Mouse (Mus musculus) naive thymus-derived CD4-positive, alpha-beta T cell, adult 2 months (primary cell): ENCODE measurements at regions not wholly inside any gene's neighbourhood (a gene's known extent, or its start where the extent isn't known, plus 50 kb on each side); places are given as distances from the start of the nearest gene placed in this dataset.

ENCODE experiments used
- DNase-seq: peaks from one replicate; pipeline ENCODE4 v3.0.0-alpha.2; 2011; ENCODE audit warnings: low read depth

DNA sequence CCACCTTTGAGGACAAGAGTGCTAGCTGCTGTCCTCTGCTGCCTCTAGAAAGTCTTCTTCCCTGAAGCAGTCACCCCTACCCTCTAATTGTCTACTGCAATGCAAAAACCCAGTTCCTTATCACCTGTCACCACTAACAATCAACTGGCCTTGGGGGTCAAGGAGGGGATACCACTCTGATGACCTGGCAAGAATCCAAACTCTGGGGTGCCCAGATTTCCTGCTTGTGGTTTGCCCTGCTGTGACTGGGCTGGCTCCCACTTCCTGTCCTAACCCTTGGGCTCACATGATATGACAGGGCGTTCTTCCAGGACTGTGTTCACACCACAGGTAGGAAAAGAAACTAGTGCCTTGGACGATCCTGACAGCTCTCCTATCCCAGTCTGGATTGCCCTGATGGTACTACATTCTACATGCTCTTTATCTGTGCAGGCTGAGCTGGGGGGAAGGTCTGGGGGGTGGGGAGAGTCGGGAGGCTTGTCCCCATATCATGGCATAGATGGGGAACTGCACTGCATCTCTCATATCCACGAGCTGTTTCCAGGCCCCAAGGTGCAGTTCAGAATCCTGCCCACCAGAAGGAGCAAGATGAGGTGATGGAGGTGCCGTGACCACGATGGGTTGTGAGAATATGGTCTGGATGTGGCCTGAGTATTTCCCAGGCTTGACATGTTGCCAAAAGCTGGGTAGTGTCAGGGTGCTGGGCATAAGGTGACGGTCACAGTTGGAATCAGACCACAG lies 81.0 kb downstream of the Maf start:
- DNase-seq = no peak

DNA sequence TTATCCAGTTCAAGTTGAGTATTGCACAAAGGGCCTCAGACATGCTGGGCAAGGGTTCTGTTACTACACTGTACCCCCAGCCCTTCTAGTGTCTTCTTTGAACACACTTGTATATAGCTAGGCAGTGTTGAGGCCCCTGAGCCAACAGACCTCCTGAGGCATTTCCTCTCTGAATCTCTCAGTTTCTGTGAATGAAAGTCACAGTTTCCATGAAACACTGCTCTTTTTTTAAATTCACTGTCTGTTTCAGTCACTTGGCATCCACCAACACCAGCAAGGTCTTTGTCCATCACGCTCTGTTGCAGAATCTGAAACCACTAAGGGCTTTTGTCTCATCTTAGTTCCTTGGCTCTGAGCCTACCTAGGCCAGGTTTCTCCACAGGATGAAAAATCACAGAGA lies 82.5 kb downstream of the Maf start:
- no peak for DNase-seq

- DNase-seq = peak; percentile 21
Observed at GRCm38 (mm10) chr8:115618049-115618760, 89.4 kb downstream of the Maf start.

DNA sequence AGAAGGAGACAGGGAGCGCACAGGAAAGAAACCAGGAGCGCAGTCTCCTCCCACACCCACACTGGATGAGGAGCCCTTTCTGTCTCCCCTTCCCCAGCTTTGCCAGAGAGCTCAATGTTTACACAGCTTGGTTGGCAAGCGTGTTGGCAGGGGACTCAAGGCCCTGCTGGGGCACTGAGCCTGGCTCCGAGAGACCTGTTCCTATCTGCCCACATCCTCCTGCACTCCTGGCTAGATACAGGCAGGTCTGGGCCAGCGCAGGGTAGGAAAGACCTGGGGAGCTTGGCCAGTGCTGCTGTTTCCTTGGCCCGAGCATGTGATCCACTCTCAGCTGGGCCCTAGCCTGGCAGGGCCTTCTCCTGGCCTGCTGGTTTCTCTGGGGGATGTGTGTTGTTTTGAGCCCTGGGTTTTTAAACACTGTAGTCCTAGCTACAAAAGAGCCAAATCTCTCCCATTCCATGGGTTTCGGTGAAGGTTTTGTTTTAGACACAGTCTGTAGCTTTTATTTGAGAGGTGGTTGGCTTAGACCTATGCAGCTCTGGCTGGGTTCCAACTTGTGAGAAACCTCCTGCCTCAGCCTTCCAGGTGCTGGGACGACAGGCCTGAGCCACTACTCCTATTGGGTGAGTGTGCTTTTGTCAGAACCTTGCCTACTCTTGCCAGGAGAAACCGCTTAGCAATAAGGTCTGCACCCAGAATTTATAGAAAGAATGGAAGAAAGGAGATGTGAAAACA lies 90.6 kb downstream of the Maf start:
- DNase-seq = no peak

GRCm38 (mm10) chr8:115613946-115614584 lies 93.5 kb downstream of the Maf start:
- DNase-seq = no peak

- DNase-seq = no peak
Observed at GRCm38 (mm10) chr8:115612119-115612518, 95.5 kb downstream of the Maf start.

DNA sequence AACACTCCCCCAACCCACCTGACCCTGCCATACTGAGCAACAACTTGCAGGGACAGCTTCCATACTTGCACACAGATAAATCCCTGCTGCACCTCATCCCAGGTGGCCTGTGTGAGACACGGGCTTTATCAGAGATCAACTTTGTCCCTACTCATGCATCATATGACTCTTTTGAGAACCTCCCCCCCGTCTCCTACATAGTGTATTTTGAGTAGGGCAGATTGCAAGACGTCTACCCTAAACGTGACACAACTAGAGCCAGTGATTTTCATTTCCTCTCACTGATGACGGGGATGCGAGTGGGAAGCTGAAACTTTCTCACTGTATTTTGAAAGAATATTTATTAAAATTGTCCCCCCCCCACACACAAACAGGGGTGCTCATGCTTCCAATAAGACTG lies 107.8 kb downstream of the Maf start:
- no peak for DNase-seq

GRCm38 (mm10) chr8:115597226-115597953 lies 110.2 kb downstream of the Maf start:
- no peak for DNase-seq

DNA sequence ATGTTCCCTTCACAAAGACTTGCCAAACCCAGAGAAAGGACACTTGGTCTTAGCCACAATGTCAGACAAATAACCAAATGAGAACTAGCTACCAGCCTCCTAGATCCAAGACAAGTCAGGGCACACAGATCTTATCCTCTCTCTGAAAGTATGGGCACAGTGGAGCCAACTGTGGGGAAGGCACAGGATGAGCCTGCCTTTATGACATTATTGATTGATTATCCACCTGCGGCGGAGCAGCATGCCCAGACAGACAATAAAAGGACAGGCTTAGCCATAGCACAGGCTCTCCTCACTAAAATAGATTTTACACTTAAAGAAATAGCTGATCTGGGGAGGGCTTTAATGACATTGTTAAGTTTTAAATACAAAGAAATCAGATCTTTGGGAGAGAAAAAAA lies 117.9 kb downstream of the Maf start:
- no peak for DNase-seq

DNA sequence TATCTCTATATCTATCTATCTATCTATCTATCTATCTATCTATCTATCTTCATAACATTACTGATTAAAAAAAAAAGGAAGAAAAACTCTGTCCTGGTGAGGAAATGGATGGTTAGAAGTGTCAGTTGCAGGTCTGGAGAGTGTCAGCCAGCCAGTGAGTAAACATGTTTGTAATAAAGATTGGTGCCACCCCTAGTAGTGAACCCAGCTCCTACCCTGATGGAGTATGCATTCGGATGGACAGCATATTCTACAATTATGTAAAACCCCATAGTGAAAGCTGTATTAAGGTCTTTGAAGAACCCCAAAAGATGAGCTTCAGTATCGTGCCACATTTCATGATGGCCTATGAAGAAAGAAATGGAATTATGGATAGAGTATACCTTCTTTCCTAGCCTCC lies 118.5 kb downstream of the Maf start:
- no peak for DNase-seq

DNA sequence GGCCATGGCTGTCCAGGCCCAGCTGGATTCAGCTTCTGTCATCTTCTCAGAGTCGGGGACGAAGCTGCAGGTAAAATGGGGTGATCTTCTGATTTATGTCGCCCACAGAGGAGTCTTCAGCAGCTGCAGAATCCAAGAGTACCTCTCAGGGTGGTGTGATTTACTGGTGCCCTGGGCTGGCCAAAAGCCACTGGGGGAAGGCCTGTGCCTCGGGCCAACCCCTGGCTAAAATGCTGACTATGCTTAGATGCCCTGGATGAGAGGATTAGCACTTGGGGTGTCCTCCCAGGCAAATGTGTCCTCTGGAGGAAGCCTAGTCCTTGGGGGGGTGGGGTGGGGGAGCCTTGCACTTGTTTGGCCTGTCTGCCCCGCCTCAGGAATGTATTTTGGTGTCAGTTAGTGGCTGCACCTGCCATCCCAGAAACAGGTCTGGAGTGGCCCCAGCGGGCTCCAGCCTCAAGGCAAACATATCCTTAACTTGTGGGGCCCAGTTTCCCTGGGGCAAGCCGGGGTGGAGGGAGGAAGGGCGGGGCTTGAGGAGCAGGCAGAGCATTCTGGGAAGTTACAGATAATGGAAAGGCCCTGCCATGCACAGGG lies 123.2 kb downstream of the Maf start:
- no peak for DNase-seq

GRCm38 (mm10) chr8:115583221-115583620 lies 124.4 kb downstream of the Maf start:
- DNase-seq = no peak

- DNase-seq = no peak
Observed at GRCm38 (mm10) chr8:115581940-115582517, 125.6 kb downstream of the Maf start.

DNA sequence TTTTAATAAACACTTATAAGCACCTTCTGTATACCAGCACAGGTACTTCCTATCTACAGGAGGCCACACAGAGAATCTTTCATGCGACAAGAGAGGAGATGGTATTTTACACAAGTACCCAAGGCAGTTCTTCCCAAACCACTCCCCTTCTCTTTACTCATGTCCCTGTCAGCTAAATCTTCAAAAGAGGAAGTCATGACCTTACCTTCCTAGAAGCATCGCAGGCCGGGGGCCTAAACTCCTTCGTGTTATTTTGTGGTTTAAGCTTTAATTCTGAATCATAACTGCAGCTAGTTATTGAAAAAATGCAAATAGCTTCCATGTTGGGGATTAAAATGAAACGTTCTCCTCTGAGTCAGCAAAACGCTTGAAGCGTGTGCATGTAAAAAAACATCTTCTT lies 139.2 kb downstream of the Maf start:
- DNase-seq = no peak

GRCm38 (mm10) chr8:115565768-115566167 lies 141.8 kb downstream of the Maf start:
- no peak for DNase-seq

DNA sequence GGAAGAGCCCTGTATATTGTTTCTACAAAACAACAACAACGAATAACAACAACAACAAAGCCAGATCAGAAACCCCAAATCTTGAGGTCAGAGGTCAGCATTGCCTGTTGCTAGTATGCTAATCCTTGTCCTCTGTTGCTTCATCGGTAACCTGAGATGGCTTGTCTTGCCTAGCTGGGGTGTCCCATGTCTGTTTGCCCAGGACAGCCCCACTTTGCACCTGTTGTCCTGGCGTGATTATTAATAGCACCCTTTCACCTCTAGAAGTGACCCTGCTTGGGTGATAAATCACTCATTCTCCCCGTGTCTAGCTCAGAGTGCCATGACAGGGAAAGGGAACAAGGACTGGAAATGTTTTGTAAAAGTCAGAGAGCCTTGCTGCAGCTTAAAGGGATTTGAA lies 145.2 kb downstream of the Maf start:
- no peak for DNase-seq

- no peak for DNase-seq
Observed at GRCm38 (mm10) chr8:115560985-115561916, 146.3 kb downstream of the Maf start.

GRCm38 (mm10) chr8:115555452-115555851 lies 152.1 kb downstream of the Maf start:
- DNase-seq = no peak

DNA sequence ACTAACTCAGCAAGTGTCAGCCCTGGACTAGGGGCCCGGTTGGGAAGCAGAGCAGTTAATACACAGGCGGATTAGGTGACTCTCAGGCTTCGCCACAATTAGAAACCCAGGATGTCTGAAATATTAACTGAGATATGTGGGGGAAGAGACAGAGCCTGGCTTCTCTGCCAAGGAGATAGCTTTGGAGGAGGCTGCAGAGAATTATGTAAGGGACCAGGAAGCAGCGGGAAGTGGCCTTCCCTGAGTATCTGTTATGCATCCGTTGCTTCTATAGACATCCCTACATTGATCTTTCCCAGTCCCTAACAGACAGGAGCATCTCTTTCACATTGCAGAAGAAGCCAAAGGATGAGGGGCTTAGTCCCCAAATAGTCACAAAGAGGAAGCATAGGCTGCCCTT lies 153.4 kb downstream of the Maf start:
- no peak for DNase-seq

- no peak for DNase-seq
Observed at GRCm38 (mm10) chr8:115551262-115551661, 156.3 kb downstream of the Maf start.
